Mouse (Mus musculus) gonadal fat pad, adult 2 months (tissue): ENCODE results near the gene Otud7a. TPM values are rescaled to one million over a fixed set of nuclear protein-coding genes. Genes with fewer than 3 reads are reported as not detected.

Experiments
- DNase-seq: peaks from one replicate; pipeline ENCODE4 v3.0.0-alpha.2; 2012; ENCODE audit warnings: low read depth
- polyA plus RNA-seq: library from polyadenylated mRNA; depleted of rRNA; stranded (reverse); fragments of >200 nt; gene quantifications from 2 replicates; pipeline ENCODE4 v1.2.3, GENCODE M21; 2012; rRNA removed

The Otud7a gene
- 0.06 TPM in 1 of 2 replicates, not detected in the other for polyA plus RNA-seq

- DNase-seq, result no peak
Observed at GRCm38 (mm10) chr7:63444484-63445345, at the start of gene Otud7a. Otud7a (plus strand) TSS chr7:63444751.

GRCm38 (mm10) chr7:63405988-63406387 is 38.6 kb upstream of the Otud7a start:
- no peak for DNase-seq

GRCm38 (mm10) chr7:63445346-63445700 is 772 bp downstream of the Otud7a start:
- DNase-seq, result no peak

GRCm38 (mm10) chr7:63446951-63447350 is 2.4 kb downstream of the Otud7a start:
- no peak for DNase-seq

GRCm38 (mm10) chr7:63455228-63455627 is 10.7 kb downstream of the Otud7a start:
- DNase-seq, result no peak

- DNase-seq, result no peak
Observed at GRCm38 (mm10) chr7:63462234-63462633, 17.7 kb downstream of the Otud7a start.

GRCm38 (mm10) chr7:63462684-63463083 is 18.1 kb downstream of the Otud7a start:
- no peak for DNase-seq

GRCm38 (mm10) chr7:63466729-63467128 is 22.2 kb downstream of the Otud7a start:
- no peak for DNase-seq

- DNase-seq, result no peak
Observed at GRCm38 (mm10) chr7:63468258-63468657, 23.7 kb downstream of the Otud7a start.

GRCm38 (mm10) chr7:63483091-63483490 is 38.5 kb downstream of the Otud7a start:
- DNase-seq, result no peak

GRCm38 (mm10) chr7:63497051-63497547 is 52.5 kb downstream of the Otud7a start:
- no peak for DNase-seq

GRCm38 (mm10) chr7:63504202-63504601 is 59.7 kb downstream of the Otud7a start:
- DNase-seq, result no peak

- DNase-seq, result no peak
Observed at GRCm38 (mm10) chr7:63508079-63508478, 63.5 kb downstream of the Otud7a start.

- no peak for DNase-seq
Observed at GRCm38 (mm10) chr7:63509825-63510224, 65.3 kb downstream of the Otud7a start.

GRCm38 (mm10) chr7:63511458-63511857 is 66.9 kb downstream of the Otud7a start:
- no peak for DNase-seq

GRCm38 (mm10) chr7:63512561-63512960 is 68.0 kb downstream of the Otud7a start:
- no peak for DNase-seq

- DNase-seq, result no peak
Observed at GRCm38 (mm10) chr7:63516141-63516895, 71.8 kb downstream of the Otud7a start.

- DNase-seq, result no peak
Observed at GRCm38 (mm10) chr7:63520299-63520698, 75.7 kb downstream of the Otud7a start.

GRCm38 (mm10) chr7:63522403-63522802 is 77.9 kb downstream of the Otud7a start:
- no peak for DNase-seq

GRCm38 (mm10) chr7:63523051-63523450 is 78.5 kb downstream of the Otud7a start:
- DNase-seq, result no peak

GRCm38 (mm10) chr7:63540293-63540692 is 95.7 kb downstream of the Otud7a start:
- DNase-seq, result no peak

GRCm38 (mm10) chr7:63554457-63554856 is 109.9 kb downstream of the Otud7a start:
- DNase-seq, result no peak

GRCm38 (mm10) chr7:63556324-63556723 is 111.8 kb downstream of the Otud7a start:
- no peak for DNase-seq
